Mouse (Mus musculus): ENCODE measurements around the gene Pafah1b2. TPM values are rescaled to one million over a fixed set of nuclear protein-coding genes. Genes with fewer than 3 reads are reported as not detected.
A peak's percentile ranks its signal among the peaks of the same experiment; 100 is the strongest.

Gene Pafah1b2
- polyA plus RNA-seq, 1 experiment from 2014 or later = 291 TPM

GRCm38 (mm10) chr9:46015081-46015551 lies 2.6 kb upstream of the Pafah1b2 start:
- Histone ChIP-seq H3K4me2 (ENCODE audit: low read length) (peak overlapping the region; percentile 42), H3K36me3 (ENCODE audit: control insufficient read depth, insufficient read depth) (no peaks in the 10 kb centered on the region), H3K4me1 (replicated peaks; ENCODE audit: control insufficient read depth, insufficient read depth, low read length) (peaks cover 40% of the 10 kb centered on the region), H3K9me3 (ENCODE audit: control insufficient read depth, low read length) (no peaks in the 10 kb centered on the region), H3K27ac (ENCODE audit: low read length) (peak overlapping the region; percentile 46; the same call in 1 of the 2 replicates), H3K9ac (replicated peaks; ENCODE audit: low read depth, low read length) (no peak overlapping the region), H3K4me3 (replicated peaks; ENCODE audit: low read length) (0 out of 2 replicates have a peak overlapping the region, but pooled peaks have one; percentile 7), H3K27me3 (replicated peaks; ENCODE audit: control insufficient read depth, insufficient read depth, low read length) (no peaks in the 10 kb centered on the region)
- no peak for ATAC-seq
- 16% methylated on average over 8 of the region's 8 CpGs for WGBS

- peak overlapping the region; percentile 54 for H3K4me2 ChIP-seq (ENCODE audit: low read length)
- H3K36me3 ChIP-seq (ENCODE audit: control insufficient read depth, insufficient read depth) = no peaks in the 10 kb centered on the region
- H3K4me1 ChIP-seq (replicated peaks; ENCODE audit: control insufficient read depth, insufficient read depth, low read length) = peaks cover 40% of the 10 kb centered on the region
- H3K9ac ChIP-seq (replicated peaks; ENCODE audit: low read depth, low read length) = 0 out of 2 replicates have a peak overlapping the region, but pooled peaks have one; percentile 5
- H3K4me3 ChIP-seq (replicated peaks; ENCODE audit: low read length) = peak overlapping the region; percentile 31
- no peaks in the 10 kb centered on the region for H3K27me3 ChIP-seq (replicated peaks; ENCODE audit: control insufficient read depth, insufficient read depth, low read length)
- ATAC-seq = no peak
- whole genome bisulfite sequencing = 4% methylated on average over 10 of the region's 10 CpGs
- no peak overlapping the region for H3K27ac ChIP-seq (ENCODE audit: low read length)
- H3K9me3 ChIP-seq (ENCODE audit: control insufficient read depth, low read length) = no peaks in the 10 kb centered on the region
Observed at GRCm38 (mm10) chr9:46014251-46014681, 1.8 kb upstream of the Pafah1b2 start.

- ATAC-seq = no peak
- WGBS = 1% methylated on average over 5 of the region's 5 CpGs
- H3K9ac ChIP-seq (replicated peaks; ENCODE audit: low read depth, low read length) = peak overlapping the region; percentile 97
- H3K27ac ChIP-seq (ENCODE audit: low read length) = no peak overlapping the region
- no peaks in the 10 kb centered on the region for H3K36me3 ChIP-seq (ENCODE audit: control insufficient read depth, insufficient read depth)
- H3K9me3 ChIP-seq (ENCODE audit: control insufficient read depth, low read length) = no peaks in the 10 kb centered on the region
- H3K27me3 ChIP-seq (replicated peaks; ENCODE audit: control insufficient read depth, insufficient read depth, low read length) = no peaks in the 10 kb centered on the region
- H3K4me1 ChIP-seq (replicated peaks; ENCODE audit: control insufficient read depth, insufficient read depth, low read length) = peaks cover 40% of the 10 kb centered on the region
- H3K4me2 ChIP-seq (ENCODE audit: low read length) = peak overlapping the region; percentile 54
- H3K4me3 ChIP-seq (replicated peaks; ENCODE audit: low read length) = peak overlapping the region; percentile 100
Observed at GRCm38 (mm10) chr9:46013616-46014015, 1.1 kb upstream of the Pafah1b2 start.

GRCm38 (mm10) chr9:46013009-46013586 lies 608 bp upstream of the Pafah1b2 start:
- WGBS = 1% methylated on average over 41 of the region's 46 CpGs
- no peaks in the 10 kb centered on the region for H3K9me3 ChIP-seq (ENCODE audit: control insufficient read depth, low read length)
- H3K4me3 ChIP-seq (replicated peaks; ENCODE audit: low read length) = peak overlapping the region; percentile 100
- peaks cover 40% of the 10 kb centered on the region for H3K4me1 ChIP-seq (replicated peaks; ENCODE audit: control insufficient read depth, insufficient read depth, low read length)
- no peaks in the 10 kb centered on the region for H3K27me3 ChIP-seq (replicated peaks; ENCODE audit: control insufficient read depth, insufficient read depth, low read length)
- ATAC-seq = peak; percentile 53
- H3K4me2 ChIP-seq (ENCODE audit: low read length) = peak overlapping the region; percentile 54
- H3K36me3 ChIP-seq (ENCODE audit: control insufficient read depth, insufficient read depth) = no peaks in the 10 kb centered on the region
- H3K9ac ChIP-seq (replicated peaks; ENCODE audit: low read depth, low read length) = peak overlapping the region; percentile 97
- H3K27ac ChIP-seq (ENCODE audit: low read length) = peak overlapping the region; percentile 85

GRCm38 (mm10) chr9:46011094-46011970 lies 1.2 kb downstream of the Pafah1b2 start:
- ATAC-seq = no peak

GRCm38 (mm10) chr9:46009669-46009983 lies 2.9 kb downstream of the Pafah1b2 start:
- Histone ChIP-seq H3K4me1 (replicated peaks; ENCODE audit: control insufficient read depth, insufficient read depth, low read length) (peaks cover 22% of the 10 kb centered on the region), H3K27me3 (replicated peaks; ENCODE audit: control insufficient read depth, insufficient read depth, low read length) (no peaks in the 10 kb centered on the region)
- WGBS = 67% methylated on average over 1 of the region's 1 CpGs

More at GRCm38 (mm10) chr9:46011094-46011970, 1.2 kb downstream of the Pafah1b2 start:
- H3K36me3 ChIP-seq (ENCODE audit: control insufficient read depth, insufficient read depth) = no peaks in the 10 kb centered on the region
- no peaks in the 10 kb centered on the region for H3K27me3 ChIP-seq (replicated peaks; ENCODE audit: control insufficient read depth, insufficient read depth, low read length)
- H3K4me1 ChIP-seq (replicated peaks; ENCODE audit: control insufficient read depth, insufficient read depth, low read length) = peaks cover 38% of the 10 kb centered on the region
- no peaks in the 10 kb centered on the region for H3K9me3 ChIP-seq (ENCODE audit: control insufficient read depth, low read length)
- H3K4me2 ChIP-seq (ENCODE audit: low read length) = no peak overlapping the region
- no peak overlapping the region for H3K4me3 ChIP-seq (replicated peaks; ENCODE audit: low read length)
- no peak overlapping the region; the same call in 1 of the 2 replicates for H3K9ac ChIP-seq (replicated peaks; ENCODE audit: low read depth, low read length)
- H3K27ac ChIP-seq (ENCODE audit: low read length) = no peak overlapping the region
- WGBS = 43% methylated on average over 3 of the region's 3 CpGs

GRCm38 (mm10) chr9:46008931-46009668 lies 3.4 kb downstream of the Pafah1b2 start:
- H3K4me1 ChIP-seq (replicated peaks; ENCODE audit: control insufficient read depth, insufficient read depth, low read length) = peaks cover 17% of the 10 kb centered on the region
- no peak overlapping the region for H3K27ac ChIP-seq (ENCODE audit: low read length)
- H3K4me2 ChIP-seq (ENCODE audit: low read length) = no peak overlapping the region
- 80% methylated on average over 7 of the region's 7 CpGs for WGBS
- no peak for ATAC-seq
- H3K27me3 ChIP-seq (replicated peaks; ENCODE audit: control insufficient read depth, insufficient read depth, low read length) = no peaks in the 10 kb centered on the region
- H3K9me3 ChIP-seq (ENCODE audit: control insufficient read depth, low read length) = no peaks in the 10 kb centered on the region
- no peaks in the 10 kb centered on the region for H3K36me3 ChIP-seq (ENCODE audit: control insufficient read depth, insufficient read depth)
- H3K9ac ChIP-seq (replicated peaks; ENCODE audit: low read depth, low read length) = no peak overlapping the region
- H3K4me3 ChIP-seq (replicated peaks; ENCODE audit: low read length) = no peak overlapping the region

More at GRCm38 (mm10) chr9:46009669-46009983, 2.9 kb downstream of the Pafah1b2 start:
- no peak for ATAC-seq
- H3K4me2 ChIP-seq (ENCODE audit: low read length) = no peak overlapping the region
- H3K9me3 ChIP-seq (ENCODE audit: control insufficient read depth, low read length) = no peaks in the 10 kb centered on the region
- no peak overlapping the region for H3K27ac ChIP-seq (ENCODE audit: low read length)
- no peak overlapping the region for H3K9ac ChIP-seq (replicated peaks; ENCODE audit: low read depth, low read length)
- no peaks in the 10 kb centered on the region for H3K36me3 ChIP-seq (ENCODE audit: control insufficient read depth, insufficient read depth)
- H3K4me3 ChIP-seq (replicated peaks; ENCODE audit: low read length) = no peak overlapping the region

- 56% methylated on average over 5 of the region's 5 CpGs for WGBS
- Histone ChIP-seq H3K4me3 (replicated peaks; ENCODE audit: low read length) (no peak overlapping the region), H3K4me1 (replicated peaks; ENCODE audit: control insufficient read depth, insufficient read depth, low read length) (no peaks in the 10 kb centered on the region), H3K9me3 (ENCODE audit: control insufficient read depth, low read length) (no peaks in the 10 kb centered on the region), H3K4me2 (ENCODE audit: low read length) (no peak overlapping the region), H3K27ac (ENCODE audit: low read length) (no peak overlapping the region), H3K9ac (replicated peaks; ENCODE audit: low read depth, low read length) (no peak overlapping the region), H3K36me3 (ENCODE audit: control insufficient read depth, insufficient read depth) (no peaks in the 10 kb centered on the region), H3K27me3 (replicated peaks; ENCODE audit: control insufficient read depth, insufficient read depth, low read length) (no peaks in the 10 kb centered on the region)
- no peak for ATAC-seq
Observed at GRCm38 (mm10) chr9:46006224-46006623, 6.3 kb downstream of the Pafah1b2 start.

GRCm38 (mm10) chr9:46004529-46004928 lies 8.0 kb downstream of the Pafah1b2 start:
- H3K36me3 ChIP-seq (ENCODE audit: control insufficient read depth, insufficient read depth) = no peaks in the 10 kb centered on the region
- no peak overlapping the region for H3K4me2 ChIP-seq (ENCODE audit: low read length)
- H3K4me3 ChIP-seq (replicated peaks; ENCODE audit: low read length) = no peak overlapping the region
- no peak for ATAC-seq
- no peak overlapping the region for H3K9ac ChIP-seq (replicated peaks; ENCODE audit: low read depth, low read length)
- H3K4me1 ChIP-seq (replicated peaks; ENCODE audit: control insufficient read depth, insufficient read depth, low read length) = no peaks in the 10 kb centered on the region
- no peaks in the 10 kb centered on the region for H3K27me3 ChIP-seq (replicated peaks; ENCODE audit: control insufficient read depth, insufficient read depth, low read length)
- no peak overlapping the region for H3K27ac ChIP-seq (ENCODE audit: low read length)
- H3K9me3 ChIP-seq (ENCODE audit: control insufficient read depth, low read length) = no peaks in the 10 kb centered on the region
- WGBS = 61% methylated on average over 3 of the region's 3 CpGs

Measured in forebrain, embryonic 16.5 days (tissue).